Mouse (Mus musculus) left cerebral cortex, postnatal 10 days (tissue): ENCODE data around the gene Dclre1c. TPM values are rescaled to one million over a fixed set of nuclear protein-coding genes. Genes with fewer than 3 reads are reported as not detected.
A peak's percentile ranks its signal among the peaks of the same experiment; 100 is the strongest.
"Not testable (repeated sequence)": the region's sequence is repeated elsewhere in the genome, so short reads cannot be mapped to it uniquely, and the experiment has no call there.

Experiments
- DNase-seq, 2 experiments: peaks; one replicate each; pipeline ENCODE4 v3.0.0; 2021 to 2022; ENCODE audit warnings: low spot score in 2 of 2, mixed read lengths in 1 of 2; ENCODE audit errors: extremely low spot score in 1 of 2
- intact Hi-C: fragments of 180-260 bp; cut with DNase I; formaldehyde crosslinking; loops from one replicate; pipeline ENCODE4 v1.15.1; 2025
- total RNA-seq, 2 experiments: library from RNA; stranded (reverse); gene quantifications; 2 replicates each; pipeline ENCODE4 v1.2.3; 2021

Dclre1c gene
- 10 to 100 TPM in 1 of 2 experiments, 1 to 10 TPM in 1; 9.6 to 11.8 TPM for total RNA-seq

DNA sequence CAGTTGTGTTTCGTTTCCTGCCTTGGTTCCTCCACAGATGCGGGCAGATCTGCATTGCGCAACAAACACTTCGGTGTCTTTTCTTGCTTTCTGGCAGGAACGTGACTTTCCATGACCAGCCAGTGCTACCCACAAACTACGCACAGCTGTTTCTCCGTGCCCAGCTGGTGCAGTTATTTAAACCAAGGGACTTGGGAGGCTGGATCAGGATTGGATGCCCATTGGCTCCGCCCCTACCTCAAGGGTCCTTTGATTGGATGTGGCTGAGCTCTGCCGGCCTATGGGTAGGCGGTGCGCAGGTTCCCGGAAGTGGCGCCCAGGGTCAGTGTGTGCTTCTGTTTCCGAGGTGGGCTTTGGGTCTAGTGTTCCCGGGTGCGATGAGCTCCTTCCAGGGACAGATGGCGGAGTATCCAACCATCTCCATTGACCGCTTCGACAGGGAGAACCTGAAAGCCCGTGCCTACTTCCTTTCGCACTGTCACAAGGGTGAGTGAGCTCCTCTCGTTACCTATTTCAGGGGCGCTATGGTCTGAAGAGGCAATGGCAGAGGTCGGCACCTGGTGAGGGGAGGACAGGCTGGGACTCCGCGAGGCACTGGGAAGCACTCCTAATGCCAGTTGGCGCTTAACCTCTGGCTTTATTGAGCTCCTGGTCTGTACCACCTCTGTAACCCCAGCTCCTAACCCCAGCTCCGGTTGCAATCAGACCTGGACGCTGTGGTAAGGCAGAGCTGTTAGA lies at the start of gene Dclre1c:
TSS of gene Dclre1c (plus strand) at position 291 of the 738 bp plus-strand sequence.
- peak; percentile 87 to 94 for DNase-seq
- intact Hi-C loops: no loop called here

DNA sequence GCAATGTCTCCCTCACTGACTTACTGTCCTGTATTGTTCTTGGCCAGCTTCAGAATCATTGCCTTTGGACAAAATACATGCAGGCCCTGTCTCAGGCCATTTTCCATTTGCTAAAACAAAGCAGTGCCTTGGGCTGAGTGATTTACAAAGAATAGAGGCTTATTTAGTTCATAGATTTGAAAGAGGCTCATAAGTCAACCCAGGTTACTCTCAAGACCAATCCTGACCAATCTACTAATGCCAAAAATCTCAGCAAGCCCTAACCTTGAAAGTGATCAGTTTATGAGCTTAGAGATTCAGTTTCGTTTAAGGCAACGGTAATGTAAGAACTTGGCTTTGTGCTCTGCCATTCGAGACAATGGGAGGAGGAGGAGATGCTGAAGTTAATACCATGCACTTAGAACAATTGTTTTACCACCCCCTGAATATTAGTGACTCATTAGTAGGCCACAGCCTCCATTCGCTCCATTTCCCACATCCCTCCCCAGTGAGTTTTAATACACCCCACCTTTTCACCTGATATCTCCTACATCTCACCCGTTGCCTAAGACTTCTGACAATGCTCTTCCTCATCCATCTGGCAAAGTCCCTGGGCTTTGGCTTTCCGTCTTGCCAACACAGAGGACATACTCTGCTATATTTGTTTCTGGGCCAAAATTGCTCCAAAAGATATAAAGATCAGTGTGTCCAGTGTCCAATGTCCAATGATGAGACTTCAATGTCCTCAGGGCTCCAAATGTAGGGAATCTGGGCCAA lies 36.6 kb upstream of the Dclre1c start:
- intact Hi-C loops: no loop called here
- DNase-seq: no peak

DNA sequence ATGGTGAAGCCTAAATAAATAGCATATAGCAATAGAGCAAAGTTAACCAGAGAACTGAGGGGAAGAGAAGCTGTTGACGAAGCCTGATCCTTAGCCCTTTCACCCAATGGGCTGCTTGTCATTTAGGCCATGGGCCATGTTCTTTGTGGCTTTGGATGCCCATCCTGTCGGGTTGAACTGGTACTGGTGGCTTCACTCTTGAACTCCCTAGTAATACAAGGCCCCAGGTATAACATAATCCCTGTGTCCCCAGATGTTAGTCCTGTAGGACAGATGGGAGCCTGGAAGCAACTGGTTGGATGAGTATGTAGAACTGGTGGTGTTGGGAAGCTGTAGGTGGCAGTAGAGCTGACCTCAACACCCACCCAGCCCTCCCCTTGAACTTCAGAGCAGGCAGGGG lies 32.0 kb upstream of the Dclre1c start:
- no peak for DNase-seq
- intact Hi-C loops: no loop called here

DNA sequence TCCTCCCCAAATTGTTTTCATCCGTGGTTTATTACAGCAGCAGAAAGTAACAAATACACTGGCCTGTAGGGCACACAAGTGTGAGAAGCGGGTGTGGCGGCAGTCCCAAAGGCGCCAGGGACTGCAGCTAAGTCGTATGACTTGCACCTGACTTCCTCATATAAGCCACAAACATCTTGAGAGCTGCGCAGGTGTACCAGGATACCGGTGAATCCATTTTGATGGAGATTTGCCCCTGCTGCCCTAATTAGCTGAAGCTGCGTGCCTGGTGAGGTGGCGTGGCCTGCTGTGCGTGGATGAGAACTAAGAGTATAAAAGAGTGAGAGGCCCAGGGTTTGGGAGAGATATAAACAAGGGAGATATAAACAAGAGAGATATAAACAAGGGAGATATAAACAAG lies 26.8 kb upstream of the Dclre1c start, which contains the start of gene Olah:
TSS of gene Olah (minus strand) at position 101 of the 400 bp plus-strand sequence.
- intact Hi-C loops, DNase-seq: not testable (repeated sequence)

DNA sequence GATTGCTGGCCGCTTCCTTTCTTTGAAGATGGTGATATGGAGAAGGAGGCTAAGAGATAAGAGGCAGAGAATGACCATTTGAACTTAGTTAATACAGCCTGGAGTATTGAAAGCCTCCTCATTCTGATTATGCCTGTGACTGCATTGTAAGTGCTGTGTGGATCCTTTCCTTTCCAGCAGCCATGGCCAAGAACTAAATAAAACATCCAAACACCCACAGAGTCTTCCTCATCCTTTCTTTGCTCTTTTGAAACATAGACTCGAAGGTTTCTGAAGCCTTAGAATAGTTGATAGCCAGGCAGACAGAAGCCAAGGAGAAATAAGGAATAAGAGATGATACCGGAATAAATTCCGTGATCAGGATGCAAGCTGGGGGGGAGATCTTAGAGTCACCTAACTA lies 17.9 kb upstream of the Dclre1c start:
- intact Hi-C loops: no loop called here

DNA sequence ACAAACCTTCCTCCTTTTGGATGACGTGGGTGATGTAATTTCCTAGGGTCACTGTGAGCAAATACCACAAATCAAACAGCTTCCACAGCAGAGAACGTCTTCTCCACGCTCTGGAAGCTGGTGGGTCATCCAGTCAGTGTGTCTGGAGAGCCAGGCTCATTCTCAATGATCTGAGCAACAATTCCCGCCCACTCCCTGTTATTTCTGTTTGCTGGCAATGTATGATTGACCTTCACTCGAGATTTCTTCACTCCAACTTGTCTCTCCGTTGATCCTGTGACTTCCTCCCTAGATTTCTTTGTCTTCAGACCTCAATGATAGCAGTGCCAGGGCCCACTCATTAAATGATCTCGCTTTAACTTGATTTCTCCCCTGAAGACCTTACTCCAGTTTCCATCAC lies 16.2 kb upstream of the Dclre1c start:
- intact Hi-C loops: no loop called here
- no peak for DNase-seq

More for the DNA sequence above, 17.9 kb upstream of the Dclre1c start:
- DNase-seq: no peak

DNA sequence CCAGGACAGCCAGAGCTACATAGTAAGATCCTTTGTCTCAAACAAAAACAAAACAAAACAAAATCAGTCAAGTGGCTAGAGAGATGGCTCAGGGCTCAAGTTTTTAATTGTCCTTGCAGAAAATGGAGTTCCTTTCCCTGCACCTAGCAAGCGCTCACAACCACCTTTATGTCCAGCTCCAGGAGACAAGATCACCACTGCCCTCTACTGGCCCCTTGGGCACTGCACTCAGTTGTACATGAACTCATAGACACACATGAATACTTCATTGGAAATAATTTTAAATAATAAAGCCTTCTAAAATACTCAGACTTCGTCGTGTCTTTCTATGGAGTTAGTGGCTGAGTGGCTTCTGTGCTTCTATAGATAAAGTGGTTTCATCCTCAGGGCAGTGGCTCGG lies 9.7 kb upstream of the Dclre1c start:
- intact Hi-C loops: loop anchor here (5.0 to 10.0 kb wide), 2 partner anchors 67 to 299 kb away; partner anchors contain the start of gene Fam171a1
- DNase-seq: peak; percentile 56 to 75

DNA sequence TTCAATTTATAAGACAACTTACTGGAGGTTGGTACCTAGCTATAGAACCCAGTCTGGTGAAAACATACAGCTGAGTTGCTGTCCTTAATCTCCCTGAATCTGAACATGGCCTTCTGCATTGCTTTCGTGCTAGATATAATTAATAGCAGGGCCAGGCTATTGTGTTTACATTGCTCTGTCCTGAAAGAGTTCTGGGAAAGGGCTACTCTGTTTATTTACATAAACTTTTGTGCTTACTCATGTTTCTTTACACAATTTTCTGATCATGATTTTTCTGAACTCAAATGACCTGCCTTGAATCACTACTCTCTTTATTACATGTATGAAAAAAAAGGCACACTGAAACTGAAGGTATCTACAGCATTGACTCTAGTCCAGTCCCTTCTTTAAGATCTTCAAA lies 8.3 kb upstream of the Dclre1c start:
- intact Hi-C loops: loop anchor here (10.0 kb wide), 1 partner anchor 301 kb away; the partner anchor contains the start of gene Fam171a1
- no peak for DNase-seq

DNA sequence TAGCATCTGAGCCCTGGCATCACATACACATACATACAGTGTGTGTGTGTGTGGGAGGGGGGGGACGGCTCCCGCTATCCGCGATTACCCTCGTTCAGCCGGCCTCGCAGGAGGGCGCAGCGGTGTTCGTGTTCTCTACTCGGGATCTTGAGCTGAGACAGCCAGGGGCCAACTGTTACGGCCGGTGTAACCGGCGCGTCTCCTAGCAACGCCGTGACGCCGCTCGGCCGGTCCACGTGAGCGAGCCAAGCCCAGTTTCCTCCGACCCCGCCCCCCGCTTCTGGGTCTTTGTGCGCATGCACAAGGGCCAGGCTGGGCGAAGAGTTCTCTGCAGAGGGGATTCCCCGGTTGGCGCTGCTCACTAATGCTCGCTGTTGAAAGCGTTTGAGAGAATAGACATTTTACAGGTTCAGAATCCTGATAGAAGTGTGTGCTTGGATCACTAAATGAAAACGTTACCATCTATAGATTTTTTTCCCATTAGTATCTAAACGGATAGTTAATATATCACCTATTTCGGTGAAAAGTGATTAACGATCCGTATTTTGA lies 5.0 kb upstream of the Dclre1c start:
- intact Hi-C loops: loop anchor here (10.0 kb wide), 1 partner anchor 304 kb away; the partner anchor contains the start of gene Fam171a1
- DNase-seq: peak; percentile 94 to 97

DNA sequence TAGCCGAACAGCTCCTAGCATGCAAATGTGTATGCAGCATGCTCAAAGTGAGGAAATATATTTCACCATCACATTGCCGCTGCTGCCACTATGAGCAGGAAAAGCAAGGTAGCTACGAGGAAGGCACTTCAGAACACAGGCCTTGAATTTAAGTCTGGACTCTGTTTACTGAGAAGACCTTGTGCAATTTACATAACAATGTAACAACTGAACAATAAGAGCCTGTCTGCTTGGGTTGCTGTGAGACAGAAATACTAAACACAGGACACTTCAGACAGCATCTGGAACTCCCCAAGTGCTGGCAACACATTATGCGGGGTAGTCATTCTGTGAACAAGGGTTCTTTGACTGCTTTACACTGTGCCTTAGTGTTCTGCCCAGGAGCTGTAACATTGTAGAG lies 3.8 kb upstream of the Dclre1c start:
- intact Hi-C loops: no loop called here

DNA sequence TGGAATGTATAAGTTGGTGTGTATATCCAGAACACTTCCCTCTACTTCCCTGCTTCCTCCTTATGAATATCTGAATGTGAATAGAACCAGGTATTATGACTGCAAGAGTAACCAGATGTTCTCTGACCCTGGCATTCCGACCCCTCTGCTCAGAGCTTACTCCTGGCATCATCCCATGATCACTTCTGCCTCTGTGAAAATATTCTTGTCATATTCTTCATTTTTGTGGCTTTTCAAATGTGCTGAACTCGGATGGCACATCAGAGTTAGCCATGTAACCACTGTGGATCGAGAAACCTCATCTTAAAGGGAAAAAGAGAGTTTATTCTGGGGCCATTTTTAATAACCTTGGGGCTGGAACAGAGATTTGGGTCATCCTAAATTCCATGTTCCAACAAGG lies 1.4 kb upstream of the Dclre1c start, which contains the start of gene Meig1:
TSS of gene Meig1 (minus strand) at position 101 of the 400 bp plus-strand sequence.
- intact Hi-C loops: no loop called here
- DNase-seq: no peak

More for the DNA sequence above, 3.8 kb upstream of the Dclre1c start:
- DNase-seq: no peak

DNA sequence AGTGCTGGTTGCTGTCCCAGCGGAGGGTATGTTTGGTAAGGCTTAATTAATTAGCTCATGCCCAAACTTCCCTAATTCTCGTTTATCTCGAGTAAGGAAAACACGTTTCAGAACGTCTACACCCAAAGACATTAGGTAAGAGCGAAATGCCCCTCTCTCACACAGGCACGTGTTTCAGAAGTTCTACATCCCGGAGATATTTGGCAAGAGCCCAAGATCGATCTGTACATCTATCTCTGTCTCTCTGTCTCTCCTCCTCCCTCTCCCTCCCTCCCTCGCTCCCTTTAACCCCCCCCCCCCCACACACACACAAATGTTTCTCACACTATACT lies 614 bp downstream of the Dclre1c start:
- intact Hi-C loops: no loop called here
- DNase-seq: no peak

DNA sequence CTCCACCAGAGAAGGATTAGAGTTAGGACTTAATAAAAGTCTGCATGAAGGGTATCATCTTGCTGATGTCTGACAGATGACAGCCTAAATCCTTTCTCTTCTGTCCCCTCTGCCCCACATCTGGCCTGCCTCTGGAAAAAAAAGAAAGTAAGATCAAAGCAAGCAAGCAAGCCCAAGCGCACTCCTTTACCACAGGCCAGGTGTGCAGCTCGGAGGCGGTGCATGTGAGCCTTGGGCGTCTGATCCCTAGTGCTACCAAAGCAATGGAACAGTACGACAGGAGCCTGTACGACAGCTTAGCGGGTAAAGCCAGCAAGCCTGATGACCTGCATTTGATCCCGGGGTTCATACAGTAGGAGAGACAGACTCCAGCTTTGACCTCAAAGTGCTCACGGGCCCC lies 7.0 kb downstream of the Dclre1c start:
- intact Hi-C loops: no loop called here
- no peak for DNase-seq

DNA sequence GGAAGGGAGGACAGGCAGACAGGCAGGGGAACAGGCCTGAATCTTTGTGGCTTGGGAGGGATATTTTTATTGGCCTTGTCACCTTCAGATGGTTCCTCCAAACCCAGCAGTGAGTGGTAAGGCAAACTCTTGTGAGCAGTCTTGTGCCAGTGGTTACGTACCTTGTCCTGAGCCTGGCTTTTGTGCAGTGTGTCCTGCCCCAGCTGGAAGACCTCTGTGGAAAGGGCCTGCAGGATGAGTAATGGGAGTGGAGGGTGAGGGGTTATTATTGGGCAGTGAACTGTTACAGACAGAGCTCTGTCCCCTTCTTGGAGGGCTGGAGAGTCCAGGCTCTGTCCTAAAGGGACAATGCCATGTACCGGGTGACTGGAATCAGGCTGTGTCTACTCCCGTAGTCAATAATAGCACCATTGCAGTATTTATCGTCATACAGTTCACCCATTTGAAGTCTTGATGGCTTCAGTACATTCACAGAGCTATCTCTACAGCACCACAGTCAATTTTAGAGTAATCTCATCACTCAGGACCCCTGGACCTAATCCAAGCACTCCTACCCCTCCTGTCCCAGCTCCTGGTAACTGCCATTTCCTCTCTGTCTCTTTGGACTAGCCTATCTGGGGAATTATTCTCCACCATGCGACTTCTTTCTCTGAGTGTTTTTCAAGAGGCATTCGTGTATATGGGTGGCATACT lies 11.6 kb downstream of the Dclre1c start:
- DNase-seq: no peak
- intact Hi-C loops: no loop called here

DNA sequence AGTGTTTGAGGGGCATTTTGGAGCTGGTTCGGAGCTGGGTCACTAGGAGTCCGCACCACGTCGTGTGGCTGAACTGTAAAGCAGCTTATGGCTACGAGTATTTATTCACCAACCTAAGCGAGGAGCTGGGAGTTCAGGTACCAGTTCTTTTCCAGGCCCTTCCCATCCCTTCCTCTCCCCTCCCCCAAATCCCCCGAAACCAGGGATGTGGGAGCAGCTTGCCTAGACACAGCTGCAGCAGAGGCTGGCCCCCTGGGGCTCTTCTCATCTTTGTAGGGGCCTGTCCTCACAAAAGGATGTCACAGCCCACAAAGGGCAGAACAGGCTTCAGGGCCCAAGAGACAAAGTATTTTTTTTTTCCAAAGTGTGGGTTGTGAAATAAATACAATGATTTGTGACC lies 14.0 kb downstream of the Dclre1c start:
- DNase-seq: peak in 1 of 2 experiments; percentile 51
- intact Hi-C loops: no loop called here

DNA sequence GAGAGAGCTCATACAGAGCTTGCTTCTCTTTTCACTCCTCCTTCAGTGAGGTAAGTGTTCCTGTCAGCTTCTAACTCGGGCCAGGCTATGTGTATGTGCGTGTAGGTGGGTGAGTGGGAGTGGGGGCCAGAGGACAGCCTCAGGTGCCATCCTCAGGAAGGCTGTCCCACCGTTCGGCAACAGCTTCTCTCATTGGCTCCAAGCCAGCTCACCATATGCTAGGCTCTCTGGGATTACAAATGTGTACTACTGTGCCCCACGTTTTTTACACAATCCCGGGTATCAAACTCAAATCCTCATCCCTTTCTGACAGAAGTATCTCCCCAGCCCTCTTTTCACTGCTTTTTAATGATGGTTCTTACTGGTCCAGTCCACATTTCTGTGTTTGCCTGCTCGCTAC lies 20.3 kb downstream of the Dclre1c start:
- peak in 1 of 2 experiments; percentile 45 for DNase-seq
- intact Hi-C loops: loop anchor here (5.0 kb wide), 1 partner anchor 68 kb away; the partner anchor contains the start of genes Cdnf, Gm45902 and Hspa14

DNA sequence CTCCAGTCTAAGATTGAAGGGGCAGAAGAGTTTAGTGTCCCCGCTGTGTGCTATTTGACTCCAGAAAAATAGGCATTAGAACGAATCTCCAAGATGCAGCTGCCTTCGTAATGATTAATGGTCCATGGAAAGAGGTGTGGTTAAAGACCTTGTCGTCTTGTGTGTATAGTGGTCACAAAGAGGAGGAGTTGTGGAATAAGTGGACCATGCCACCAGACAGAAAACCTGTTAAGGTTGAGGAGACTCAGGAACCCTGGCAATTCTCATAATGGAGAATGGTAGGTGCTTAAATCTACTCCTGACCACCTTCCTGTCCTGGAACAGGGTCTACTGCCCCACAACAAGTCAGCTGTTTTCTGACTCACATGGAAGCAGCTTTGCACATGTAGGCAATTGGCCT lies 22.1 kb downstream of the Dclre1c start:
- no peak for DNase-seq
- intact Hi-C loops: no loop called here

DNA sequence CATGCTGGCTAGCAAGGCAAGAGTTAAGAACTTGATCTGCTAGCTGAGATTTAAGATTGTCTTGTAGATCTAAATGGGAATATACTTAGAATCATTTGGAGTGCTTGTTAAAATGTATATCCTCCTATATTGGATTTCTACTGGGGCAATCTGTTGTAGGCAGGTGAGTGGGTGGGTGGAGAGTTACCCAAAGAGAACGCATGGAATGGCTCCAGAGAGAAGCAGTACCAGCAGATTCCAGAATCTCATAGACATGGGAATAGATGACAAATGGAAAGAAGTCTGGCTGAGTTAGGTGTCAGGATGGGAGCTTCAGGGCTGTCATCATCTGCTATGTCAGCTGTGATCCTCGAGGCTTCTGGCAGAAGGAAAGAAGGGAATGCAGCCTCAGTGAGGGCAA lies 25.5 kb downstream of the Dclre1c start:
- DNase-seq: peak in 1 of 2 experiments; percentile 48
- intact Hi-C loops: no loop called here

DNA sequence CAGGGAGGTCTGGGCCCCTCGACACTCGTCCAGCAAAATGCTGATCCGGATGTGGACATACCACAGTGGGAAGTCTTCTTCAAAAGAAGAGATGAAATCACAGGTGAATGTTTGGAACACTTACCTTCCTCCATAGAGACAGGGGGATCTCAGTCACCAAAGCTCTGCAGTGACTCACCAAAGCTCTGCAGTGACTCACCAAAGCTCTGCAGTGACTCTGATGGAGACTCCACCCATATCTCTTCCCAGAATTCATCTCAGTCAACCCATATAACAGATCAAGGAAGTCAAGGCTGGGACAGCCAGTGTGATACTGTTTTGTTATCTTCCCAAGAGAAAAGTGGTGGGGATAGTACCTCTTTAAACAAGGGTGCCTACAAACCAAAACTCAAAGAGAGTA lies 29.2 kb downstream of the Dclre1c start:
- intact Hi-C loops: no loop called here
- no peak for DNase-seq
